Mouse (Mus musculus) liver, embryonic 14 days (tissue): ENCODE results near the gene Napb. TPM values are rescaled to one million over a fixed set of nuclear protein-coding genes. Genes with fewer than 3 reads are reported as not detected.

Source experiments
- polyA plus RNA-seq: library from polyadenylated mRNA; depleted of rRNA; stranded (reverse); fragments of >200 nt; gene quantifications from 2 replicates; pipeline ENCODE4 v1.2.3, GENCODE M21; 2012; rRNA removed

The Napb gene
- polyA plus RNA-seq, result 0.33 and 0.38 TPM in 2 replicates

DNA sequence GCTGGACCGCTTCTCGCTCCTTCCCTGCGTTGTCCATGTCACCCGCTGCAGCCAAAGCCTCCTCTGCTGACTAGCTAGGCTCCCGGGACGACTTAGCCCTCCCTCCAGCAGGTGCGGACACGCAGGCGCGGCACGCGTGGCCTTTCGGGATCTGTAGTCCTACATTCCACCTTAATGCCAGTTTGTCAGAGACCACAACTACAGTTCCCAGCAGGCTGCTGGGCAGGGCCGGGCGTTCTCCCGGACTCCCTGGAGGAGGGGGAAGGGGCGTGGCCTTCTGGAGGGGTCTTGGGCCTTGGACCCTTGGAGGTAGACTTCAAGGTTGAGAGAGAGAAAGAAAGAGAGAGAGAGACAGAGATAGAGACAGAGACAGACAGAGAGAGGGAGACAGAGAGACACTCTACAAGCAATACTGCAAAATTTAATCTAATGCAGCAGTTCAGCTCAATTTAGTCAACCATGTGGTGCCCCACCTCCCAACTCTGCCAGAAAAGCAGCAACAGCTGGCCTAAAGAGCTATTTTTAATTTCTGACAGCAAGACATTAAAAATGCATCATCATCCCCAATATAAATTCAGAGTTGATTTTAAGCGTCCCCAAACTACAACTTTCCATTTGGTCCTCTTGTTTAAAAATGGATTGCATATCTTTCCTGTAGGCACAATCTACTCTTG, at the start of gene Napb:
Gene Napb (minus strand): TSS at position 141 of the 674 bp plus-strand sequence.

DNA sequence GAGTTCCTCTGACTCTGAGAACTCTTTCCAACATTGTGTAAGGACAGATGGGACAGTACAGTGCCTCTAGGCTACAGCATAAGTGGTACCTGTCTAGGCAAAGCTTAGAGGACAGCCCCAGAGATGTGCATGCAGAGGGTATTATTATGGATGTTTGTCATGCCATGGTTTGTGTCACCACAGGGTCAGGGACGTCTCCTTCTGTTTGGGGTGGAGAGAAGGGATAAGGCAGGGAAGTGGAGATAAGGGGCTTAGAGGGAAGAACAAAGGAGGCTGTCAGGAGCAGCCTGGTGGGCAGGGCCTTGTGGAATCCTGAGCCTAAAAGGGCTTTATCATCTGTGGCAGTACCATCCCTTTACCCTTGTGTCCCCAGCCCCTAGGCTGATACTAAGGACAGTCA, 49.4 kb upstream of the Napb start, which contains the start of gene 8030411F24Rik:
Gene 8030411F24Rik (plus strand): TSS at position 301 of the 400 bp plus-strand sequence.

DNA sequence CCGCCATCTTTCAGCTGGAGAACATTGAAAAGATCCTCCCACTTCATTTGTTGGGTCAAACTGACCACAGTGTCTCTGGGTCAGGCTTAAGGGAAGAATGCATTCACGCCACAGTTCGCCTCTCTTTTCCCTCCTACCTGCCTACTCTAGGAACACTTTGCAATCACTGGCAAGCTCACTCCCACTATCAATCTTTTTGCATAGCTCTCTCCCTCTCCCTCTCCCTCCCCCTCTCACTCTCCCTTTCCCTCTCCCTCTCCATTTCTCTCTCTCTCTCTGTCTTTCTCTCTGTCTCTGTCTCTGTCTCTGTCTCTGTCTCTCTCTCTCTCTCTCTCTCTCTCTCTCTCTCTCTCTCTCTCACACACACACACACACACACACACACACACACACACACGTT, 39.1 kb upstream of the Napb start, which contains the start of gene Cst11:
Gene Cst11 (minus strand): TSS at position 101 of the 400 bp plus-strand sequence.

DNA sequence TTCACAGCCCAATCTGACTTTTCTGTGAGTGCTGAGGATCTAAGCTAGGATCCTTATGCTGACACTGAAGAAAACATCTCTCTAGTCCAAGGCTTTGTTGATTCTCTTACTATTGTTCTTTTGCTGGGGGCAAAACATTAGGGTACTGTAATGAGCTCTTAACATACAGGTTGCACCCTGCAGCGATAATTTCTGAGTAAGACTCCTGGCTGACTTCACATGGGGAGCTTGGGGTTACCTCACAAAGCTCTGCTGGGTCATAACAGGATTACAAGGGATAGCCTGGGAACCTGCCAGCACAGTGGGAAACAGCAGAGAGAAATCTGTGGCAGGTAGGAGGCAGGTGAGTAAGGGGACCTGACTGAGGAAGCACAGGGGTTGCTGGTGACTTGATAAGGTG, 17.8 kb upstream of the Napb start, which contains the start of gene Cstl1:
Gene Cstl1 (plus strand): TSS at position 301 of the 400 bp plus-strand sequence.

DNA sequence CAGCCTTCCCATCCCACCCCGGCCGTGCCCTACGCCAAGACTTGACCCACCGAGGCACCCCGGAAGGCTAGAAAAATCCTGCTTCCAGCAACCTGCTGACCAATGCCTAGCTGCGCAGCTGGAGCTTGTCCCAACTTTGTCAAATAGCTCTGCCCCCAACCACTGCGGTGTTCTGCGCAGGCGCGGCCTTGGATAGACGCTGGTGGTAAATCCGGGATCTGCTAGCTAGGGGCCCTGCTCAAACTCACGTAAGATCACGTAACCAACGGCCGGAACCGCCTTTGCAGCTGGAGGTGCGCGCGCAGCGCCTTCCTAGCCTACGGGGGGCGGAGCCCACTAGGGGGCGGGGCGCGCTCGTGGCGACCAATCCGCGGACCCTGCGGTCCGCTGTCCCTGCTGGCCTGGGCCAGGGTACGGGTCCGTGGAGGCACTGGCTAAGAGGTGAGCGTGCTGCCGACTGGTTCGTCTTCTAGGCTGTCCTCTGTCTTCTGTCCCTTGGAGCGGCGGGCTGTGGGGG, 51.4 kb downstream of the Napb start, which contains the start of gene Gzf1:
Gene Gzf1 (plus strand): TSS at position 249 of the 517 bp plus-strand sequence.

DNA sequence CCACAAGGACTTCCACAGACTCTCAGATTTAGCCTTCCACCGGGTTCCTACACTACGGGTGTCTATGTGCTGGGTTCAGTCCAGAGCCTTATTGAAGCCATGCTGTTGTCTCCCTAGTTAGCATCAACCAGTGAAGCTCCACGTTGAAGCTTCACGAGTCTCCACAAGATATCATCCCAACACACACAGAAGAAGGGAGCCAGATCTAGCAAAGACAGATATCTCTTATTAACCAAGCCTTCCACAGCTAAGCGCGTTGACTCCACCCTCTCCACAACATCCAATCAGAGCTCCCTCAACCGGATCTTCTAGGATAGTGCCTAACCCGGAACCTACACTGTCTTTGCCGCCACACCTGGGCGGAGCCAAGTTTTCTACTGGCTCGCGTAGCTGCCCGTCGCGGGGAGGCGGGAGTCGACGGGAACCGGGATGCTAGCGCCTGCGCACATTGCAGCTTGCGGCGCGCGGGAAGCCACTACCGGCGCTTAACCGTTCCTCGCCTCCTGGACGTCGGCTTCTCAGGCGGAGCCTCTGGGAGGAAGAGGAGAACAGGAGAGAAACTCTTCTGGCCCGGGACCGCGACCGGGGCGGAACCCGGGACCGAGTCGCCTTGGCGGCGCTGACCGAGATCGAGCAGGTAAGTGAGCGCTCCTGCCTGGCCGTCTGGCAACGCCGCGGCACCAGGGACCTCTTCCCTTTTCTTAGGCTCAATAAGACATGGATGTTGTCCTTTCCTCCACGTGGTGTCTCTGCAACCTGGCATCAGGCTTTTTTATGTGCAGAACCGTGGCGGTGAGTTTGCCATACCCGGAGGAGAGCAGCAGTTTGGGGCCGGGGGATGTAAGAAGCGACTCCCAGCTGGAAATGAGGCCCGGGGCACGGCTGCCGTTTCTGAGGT, 59.8 kb downstream of the Napb start, which contains the start of gene Nxt1:
Gene Nxt1 (plus strand): TSS at position 403 of the 898 bp plus-strand sequence.

Other genes with a start within 250 kb of the Napb start
- 41.6 and 46.7 TPM in 2 replicates for gene Nxt1, start 59.9 kb downstream of the Napb start, polyA plus RNA-seq
- 5.4 and 5.9 TPM in 2 replicates for gene Gzf1, start 51.4 kb downstream of the Napb start, polyA plus RNA-seq
- gene Cstl1, start 17.9 kb upstream of the Napb start, polyA plus RNA-seq, result not detected in 2 replicates
- gene Cst11, start 39.0 kb upstream of the Napb start, polyA plus RNA-seq, result not detected in 2 replicates
- not detected in 2 replicates for gene 8030411F24Rik, start 49.5 kb upstream of the Napb start, polyA plus RNA-seq
- gene Cst12, start 56.9 kb upstream of the Napb start, polyA plus RNA-seq, result not detected in 2 replicates
- 0.08 and 0.09 TPM in 2 replicates for gene Cst8, start 66.3 kb upstream of the Napb start, polyA plus RNA-seq
- not detected in 2 replicates for gene Cst13, start 87.6 kb upstream of the Napb start, polyA plus RNA-seq
- gene Cst9, start 102.7 kb upstream of the Napb start, polyA plus RNA-seq, result 0.09 and 0.14 TPM in 2 replicates
- not detected in 2 replicates for gene 9230104L09Rik, start 132.6 kb upstream of the Napb start, polyA plus RNA-seq
- 101 and 117 TPM in 2 replicates for gene Cst3, start 143.2 kb upstream of the Napb start, polyA plus RNA-seq